Mouse (Mus musculus) intestine, embryonic 16.5 days (tissue): ENCODE measurements around the gene Cav1. TPM values are rescaled to one million over a fixed set of nuclear protein-coding genes. Genes with fewer than 3 reads are reported as not detected.

Source experiments
- ATAC-seq: fragments of 200-750 bp; cut with Nextera tagmentation; 2 replicates; pipeline ENCODE4 v1.8.0; 2017; ENCODE audit warnings: moderate TSS enrichment, moderate library complexity
- H3K27ac ChIP-seq: fragments of 300-500 bp; sonication (generic); 2 replicates; pipeline ENCODE4 v1.5.1; 2014; ENCODE audit warnings: mild to moderate bottlenecking, low read length
- H3K27me3 ChIP-seq: fragments of 300-500 bp; sonication (generic); replicated peaks from 2 replicates; pipeline ENCODE4 v1.6.1; 2014; ENCODE audit warnings: low read length, control low read depth, mixed read lengths; ENCODE audit not compliant: control insufficient read depth, insufficient read depth
- H3K36me3 ChIP-seq: fragments of 300-500 bp; sonication (generic); 2 replicates; pipeline ENCODE4 v1.6.1; 2014; ENCODE audit warnings: low read length, control low read depth; ENCODE audit not compliant: control insufficient read depth, insufficient read depth
- H3K4me1 ChIP-seq: fragments of 300-500 bp; sonication (generic); 2 replicates; pipeline ENCODE4 v1.6.1; 2014; ENCODE audit warnings: low read length, control low read depth, mixed read lengths; ENCODE audit not compliant: control insufficient read depth, insufficient read depth
- H3K4me2 ChIP-seq: fragments of 300-500 bp; sonication (generic); 2 replicates; pipeline ENCODE4 v1.6.1; 2014; ENCODE audit warnings: low read depth, low read length, control low read depth
- H3K4me3 ChIP-seq: fragments of 300-500 bp; sonication (generic); 2 replicates; pipeline ENCODE4 v1.5.1; 2014; ENCODE audit warnings: mild to moderate bottlenecking, low read length
- H3K9ac ChIP-seq: fragments of 300-500 bp; sonication (generic); 2 replicates; pipeline ENCODE4 v1.6.1; 2014; ENCODE audit warnings: low read depth, low read length
- H3K9me3 ChIP-seq: fragments of 300-500 bp; sonication (generic); 2 replicates; pipeline ENCODE4 v1.6.1; 2016; ENCODE audit warnings: low read length, control low read depth; ENCODE audit not compliant: control insufficient read depth
- WGBS: fragments of 180-500 bp; shearing (Covaris S2); extraction: QIAGEN DNeasy Blood & Tissue Kit; methylation state at CpG from one replicate; pipeline ENCODE4 v1.1.7; 2014; 5-methylcytosine and 5-hydroxymethylcytosine counted together
- polyA plus RNA-seq: library from polyadenylated mRNA; unstranded; fragments of >200 nt; fragmentation: Nextera tagmentation; extraction: Ambion mirVana; gene quantifications from 2 replicates; pipeline ENCODE4 v1.2.1, GENCODE M21; 2015

Cav1 gene
- polyA plus RNA-seq, 1 experiment from 2014 or later, result 189 TPM

GRCm38 (mm10) chr6:17385531-17385930 lies 79.4 kb downstream of the Cav1 start:
- Histone ChIP-seq H3K4me3 (no peak overlapping the region), H3K27me3 (no peaks in the 10 kb centered on the region), H3K9ac (no peak overlapping the region), H3K36me3 (no peaks in the 10 kb centered on the region), H3K27ac (no peak overlapping the region), H3K9me3 (no peaks in the 10 kb centered on the region), H3K4me1 (no peaks in the 10 kb centered on the region), H3K4me2 (no peak overlapping the region)
- WGBS, result 85% methylated on average over 5 of the region's 5 CpGs
- ATAC-seq, result no peak

- Histone ChIP-seq H3K4me1 (no peaks in the 10 kb centered on the region), H3K9ac (no peak overlapping the region), H3K27me3 (no peaks in the 10 kb centered on the region), H3K36me3 (no peaks in the 10 kb centered on the region), H3K9me3 (no peaks in the 10 kb centered on the region), H3K4me2 (no peak overlapping the region), H3K27ac (no peak overlapping the region), H3K4me3 (no peak overlapping the region)
- WGBS, result 80% methylated on average over 2 of the region's 2 CpGs
- no peak for ATAC-seq
Measured at GRCm38 (mm10) chr6:17387991-17388710, 82.0 kb downstream of the Cav1 start.

Other genes with a start within 250 kb of the Cav1 start
- 90.1 and 97.0 TPM in 2 replicates for gene Tes, start 241.2 kb upstream of the Cav1 start, polyA plus RNA-seq
- 21.0 and 22.5 TPM in 2 replicates for gene Cav2, start 25.1 kb upstream of the Cav1 start, polyA plus RNA-seq
- gene Met, start 157.5 kb downstream of the Cav1 start, polyA plus RNA-seq, result 10.5 and 14.1 TPM in 2 replicates